Mouse (Mus musculus): ENCODE results near the gene Edn1. TPM values are rescaled to one million over a fixed set of nuclear protein-coding genes. Genes with fewer than 3 reads are reported as not detected.

The Edn1 gene
- polyA plus RNA-seq (2012; ENCODE audit: low replicate concordance) = 0.16 TPM in 1 of 2 replicates, not detected in the other

GRCm38 (mm10) chr13:42301161-42301721 is at the start of gene Edn1:
Edn1 (plus strand) TSS chr13:42301476.

Other genes starting within 250 kb of the Edn1 start
- gene Hivep1, start 249.5 kb upstream of the Edn1 start, polyA plus RNA-seq (2012; ENCODE audit: low replicate concordance) = 38.0 and 104 TPM in 2 replicates

Measured in hematopoietic multipotent progenitor cell, adult 10-12 weeks (in vitro differentiated cells).